Mouse (Mus musculus): ENCODE measurements around the gene Gsto2.

Gsto2 gene

GRCm38 (mm10) chr19:47890489-47891130, 25.3 kb downstream of the Gsto2 start:
- no peak for DNase-seq (ENCODE audit: low spot score in 2 of 2)

- no peak for DNase-seq (ENCODE audit: low spot score in 2 of 2)
Measured at GRCm38 (mm10) chr19:47891562-47892312, 26.4 kb downstream of the Gsto2 start.

GRCm38 (mm10) chr19:47893092-47893491, 27.8 kb downstream of the Gsto2 start:
- no peak for DNase-seq (ENCODE audit: low spot score in 2 of 2)

- DNase-seq (ENCODE audit: low spot score in 2 of 2) = no peak
Measured at GRCm38 (mm10) chr19:47898472-47899079, 33.2 kb downstream of the Gsto2 start.

GRCm38 (mm10) chr19:47900012-47900411, 34.7 kb downstream of the Gsto2 start:
- no peak for DNase-seq (ENCODE audit: low spot score in 2 of 2)

GRCm38 (mm10) chr19:47900558-47900957, 35.2 kb downstream of the Gsto2 start:
- DNase-seq (ENCODE audit: low spot score in 2 of 2) = no peak

GRCm38 (mm10) chr19:47902316-47903201, 37.2 kb downstream of the Gsto2 start:
- no peak for DNase-seq (ENCODE audit: low spot score in 2 of 2)

- DNase-seq (ENCODE audit: low spot score in 2 of 2) = no peak
Measured at GRCm38 (mm10) chr19:47903679-47904078, 38.3 kb downstream of the Gsto2 start.

GRCm38 (mm10) chr19:47905081-47905480, 39.7 kb downstream of the Gsto2 start:
- no peak for DNase-seq (ENCODE audit: low spot score in 2 of 2)

- no peak for DNase-seq (ENCODE audit: low spot score in 2 of 2)
Measured at GRCm38 (mm10) chr19:47905603-47906002, 40.3 kb downstream of the Gsto2 start.

GRCm38 (mm10) chr19:47907596-47907995, 42.3 kb downstream of the Gsto2 start:
- no peak for DNase-seq (ENCODE audit: low spot score in 2 of 2)

GRCm38 (mm10) chr19:47908961-47909371, 43.6 kb downstream of the Gsto2 start:
- no peak for DNase-seq (ENCODE audit: low spot score in 2 of 2)

GRCm38 (mm10) chr19:47909387-47910116, 44.2 kb downstream of the Gsto2 start:
- no peak for DNase-seq (ENCODE audit: low spot score in 2 of 2)

- no peak for DNase-seq (ENCODE audit: low spot score in 2 of 2)
Measured at GRCm38 (mm10) chr19:47910117-47910618, 44.8 kb downstream of the Gsto2 start.

GRCm38 (mm10) chr19:47910751-47911150, 45.4 kb downstream of the Gsto2 start:
- DNase-seq (ENCODE audit: low spot score in 2 of 2) = no peak

GRCm38 (mm10) chr19:47913344-47913743, 48.0 kb downstream of the Gsto2 start:
- DNase-seq (ENCODE audit: low spot score in 2 of 2) = no peak

GRCm38 (mm10) chr19:47914191-47914590, 48.9 kb downstream of the Gsto2 start:
- DNase-seq (ENCODE audit: low spot score in 2 of 2) = no peak

- no peak for DNase-seq (ENCODE audit: low spot score in 2 of 2)
Measured at GRCm38 (mm10) chr19:47915251-47915650, 49.9 kb downstream of the Gsto2 start.

- DNase-seq (ENCODE audit: low spot score in 2 of 2) = no peak
Measured at GRCm38 (mm10) chr19:47917396-47917795, 52.1 kb downstream of the Gsto2 start.

GRCm38 (mm10) chr19:47918016-47918415, 52.7 kb downstream of the Gsto2 start:
- DNase-seq (ENCODE audit: low spot score in 2 of 2) = no peak

Measured in left cerebral cortex, adult 9 months (tissue).